Mouse (Mus musculus): Measurements from ENCODE around the gene Prr5l.

DNA sequence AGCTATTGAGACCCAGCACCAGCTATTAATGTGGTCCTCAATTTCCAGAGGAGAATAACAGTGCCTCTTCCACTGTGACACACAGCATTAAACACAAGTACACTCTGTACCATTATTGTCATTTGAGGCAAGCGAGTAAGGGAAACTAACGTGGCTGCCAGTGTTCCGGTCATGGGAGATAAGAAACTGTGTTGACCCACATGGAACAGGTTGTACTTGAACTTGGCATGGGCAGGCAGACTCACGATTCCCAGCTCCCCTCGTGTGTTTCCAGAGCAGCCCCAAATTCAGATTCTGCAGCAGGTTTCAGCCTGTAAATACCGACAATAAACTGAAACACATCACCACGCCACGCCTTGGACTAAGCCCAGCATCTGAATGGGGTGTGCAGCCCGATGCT is 50.5 kb downstream of the Prr5l start:
- TF ChIP-seq CTCF (IDR thresholded peaks at IDR 0.05; ENCODE audit: low read depth) (no peak), EP300 (IDR thresholded peaks at IDR 0.05; ENCODE audit: low read depth) (no peak)
